ENCODE assay signal across 13 mouse cellular contexts in genomic region chr13:42889516-42890474, GRCm38 (mm10).
A peak's percentile ranks its signal among the peaks of the same experiment; 100 is the strongest.
DNase-seq lines count a peak whose midpoint lies in the region; ATAC-seq and TF ChIP-seq lines count a peak whose summit lies in the region.
"Had no signal": no experiment of that assay in that cellular context is flagged by ENCODE, and none has a peak within 500 bp of the region (broad histone marks: within the 10 kb centered on the region; RNA-seq: fewer than 3 reads in every experiment).

No protein-coding gene starts in this region.

- ATAC-seq in hindbrain, embryonic 16.5 days, result peak; percentile 45; the same call in 1 of the 2 replicates
- 0 out of 2 replicates have a peak, but pooled peaks have one; percentile 6 for ATAC-seq in neutrophil, adult 5-6 weeks (ENCODE audit: extremely low read depth, insufficient number of reproducible peaks, low FRiP score, poor library complexity, severe bottlenecking)

- H3K36me3 ChIP-seq in hindbrain, embryonic 16.5 days (ENCODE audit: control insufficient read depth, insufficient read depth, low read length), result no peaks in the 10 kb centered on the region
- no peaks in the 10 kb centered on the region for H3K36me3 ChIP-seq in hindbrain, embryonic 10.5 days
- H3K36me3 ChIP-seq: liver, embryonic 13.5 days had no signal

- no peak overlapping the region for H3K9ac ChIP-seq in hindbrain, embryonic 16.5 days (ENCODE audit: low read depth, low read length)
- H3K9ac ChIP-seq: liver, embryonic 13.5 days had no signal

- H3K9me3 ChIP-seq in hindbrain, embryonic 16.5 days (ENCODE audit: control insufficient read depth, low read length), result no peaks in the 10 kb centered on the region
- H3K9me3 ChIP-seq in hindbrain, embryonic 10.5 days, result no peaks in the 10 kb centered on the region
- H3K9me3 ChIP-seq: liver, embryonic 13.5 days had no signal

- TF ChIP-seq POLR2A in lung, adult 2 months (IDR thresholded peaks at IDR 0.05; ENCODE audit: borderline replicate concordance, extremely low read depth, low read depth, low read length), result no peak

- no peak overlapping the region for H3K27ac ChIP-seq in hindbrain, embryonic 16.5 days (ENCODE audit: low read depth, low read length)
- no peak overlapping the region for H3K27ac ChIP-seq in hindbrain, embryonic 10.5 days
- H3K27ac ChIP-seq: liver, embryonic 13.5 days had no signal

- no peaks in the 10 kb centered on the region for H3K4me1 ChIP-seq in hindbrain, embryonic 16.5 days (ENCODE audit: control insufficient read depth, insufficient read depth, low read depth, low read length)
- H3K4me1 ChIP-seq in hindbrain, embryonic 10.5 days (replicated peaks), result 0 out of 2 replicates have a peak, but pooled peaks cover 2% of the 10 kb centered on the region
- peaks cover 17% of the 10 kb centered on the region for H3K4me1 ChIP-seq in lung, adult 2 months (ENCODE audit: control insufficient read depth, insufficient read depth, low read length)
- H3K4me1 ChIP-seq: liver, embryonic 13.5 days had no signal

- no peak overlapping the region for H3K4me3 ChIP-seq in hindbrain, embryonic 16.5 days (ENCODE audit: low read length)
- H3K4me3 ChIP-seq in hindbrain, embryonic 10.5 days, result no peak overlapping the region
- peak overlapping the region; percentile 33 for H3K4me3 ChIP-seq in lung, adult 2 months (replicated peaks; ENCODE audit: extremely low read depth, low read depth, low read length)
- H3K4me3 ChIP-seq: liver, embryonic 13.5 days had no signal

- peak; percentile 6 for DNase-seq in adrenal gland, adult 2 months
- no peak for DNase-seq in adrenal gland, adult 8-10 months
- no peak for DNase-seq in hindbrain, embryonic 10.5 days (ENCODE audit: low spot score)
- DNase-seq in lung, adult 2 months, result peak; percentile 48
- no peak for DNase-seq in testis, postnatal 14 days (ENCODE audit: low spot score)
- no peak for DNase-seq in adrenal gland, postnatal 25 days
- DNase-seq: adrenal gland, postnatal 14 days; cerebellum, adult 9-11 months; gastrocnemius, postnatal 36 days; kidney, adult 9 months; liver, embryonic 13.5 days had no signal

- WGBS in hindbrain, embryonic 16.5 days, result 73% methylated on average over 12 of the region's 12 CpGs
- WGBS in hindbrain, embryonic 10.5 days, result 80% methylated on average over 12 of the region's 12 CpGs
- WGBS in lung, adult 2 months, result 35% methylated on average over 12 of the region's 12 CpGs

- no peaks in the 10 kb centered on the region for H3K27me3 ChIP-seq in hindbrain, embryonic 16.5 days (replicated peaks; ENCODE audit: control insufficient read depth, insufficient read depth, low read length)
- no peaks in the 10 kb centered on the region for H3K27me3 ChIP-seq in hindbrain, embryonic 10.5 days (ENCODE audit: insufficient read depth, poor library complexity, severe bottlenecking)
- H3K27me3 ChIP-seq: liver, embryonic 13.5 days had no signal

- H3K4me2 ChIP-seq in hindbrain, embryonic 16.5 days (ENCODE audit: low read length), result no peak overlapping the region
- H3K4me2 ChIP-seq: liver, embryonic 13.5 days had no signal

- no peak for TF ChIP-seq CTCF in lung, adult 2 months (IDR thresholded peaks at IDR 0.05; ENCODE audit: insufficient read depth, low read length)

Comparison
In these comparisons a context has a peak if more than half of its experiments do, and no peak if none do; other contexts are left out.
1. DNase-seq: peak in adrenal gland, adult 2 months (single experiment) and lung, adult 2 months (single experiment); none in adrenal gland, adult 8-10 months (single experiment), hindbrain, embryonic 10.5 days (single experiment), testis, postnatal 14 days (single experiment) and adrenal gland, postnatal 25 days (single experiment).